Mouse (Mus musculus) E14TG2a.4 (cell line): Measurements from ENCODE around the gene Prdm10.

ENCODE experiments used
- H3K27me3 ChIP-seq: 2 replicates; pipeline ENCODE4 v1.6.1; 2014; ENCODE audit warnings: low read length, control low read depth; ENCODE audit not compliant: insufficient read depth
- H3K36me3 ChIP-seq: 2 replicates; pipeline ENCODE4 v1.6.1; 2014; ENCODE audit warnings: low read length, control low read depth; ENCODE audit not compliant: insufficient read depth
- H3K4me1 ChIP-seq: replicated peaks from 2 replicates; pipeline ENCODE4 v1.6.1; 2014; ENCODE audit warnings: low read depth, low read length, control low read depth
- H3K4me3 ChIP-seq: replicated peaks from 2 replicates; pipeline ENCODE4 v1.5.1; 2014; ENCODE audit warnings: mild to moderate bottlenecking, low read length
- H3K9me3 ChIP-seq: 2 replicates; pipeline ENCODE4 v1.6.1; 2014; ENCODE audit warnings: low read length, control low read depth
- CTCF ChIP-seq: conservative IDR thresholded peaks from 2 replicates; pipeline ENCODE4 v1.5.1; 2014; ENCODE audit warnings: low read length
- NANOG ChIP-seq: IDR thresholded peaks from 2 replicates; pipeline ENCODE4 v1.6.1; 2014; ENCODE audit warnings: borderline replicate concordance, low read length, mixed read lengths
- POU5F1 ChIP-seq: IDR thresholded peaks from 2 replicates; pipeline ENCODE4 v1.6.1; 2014; ENCODE audit warnings: low read length, borderline replicate concordance

Gene Prdm10

DNA sequence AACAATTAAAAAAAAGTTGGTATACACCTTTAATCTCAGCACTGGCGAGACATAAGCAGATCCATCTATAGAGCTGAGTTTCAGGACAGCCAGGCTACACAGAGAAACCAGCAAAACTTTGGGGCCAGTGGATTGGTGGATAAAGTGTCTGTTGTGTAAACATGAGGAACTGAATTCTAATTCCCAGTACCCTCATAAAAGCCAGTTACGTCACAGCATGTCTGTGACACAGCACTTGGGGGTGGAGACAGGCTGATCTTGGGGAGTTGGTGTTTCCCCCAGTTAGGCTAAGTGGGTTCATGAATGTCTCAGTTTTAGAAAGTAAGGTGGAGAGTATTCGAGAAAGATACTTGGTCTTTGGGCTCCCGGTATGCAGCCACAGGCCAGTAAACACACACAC is 2.7 kb downstream of the Prdm10 start:
- peak overlapping the region; percentile 90 for H3K4me3 ChIP-seq
- H3K4me1 ChIP-seq = peaks cover 52% of the 10 kb centered on the region
- H3K27me3 ChIP-seq = no peaks in the 10 kb centered on the region
- H3K36me3 ChIP-seq = peaks cover 6% of the 10 kb centered on the region; the same call in 1 of the 2 replicates
- no peaks in the 10 kb centered on the region for H3K9me3 ChIP-seq
- no peak for TF ChIP-seq POU5F1
- no peak for TF ChIP-seq CTCF
- no peak for TF ChIP-seq NANOG

DNA sequence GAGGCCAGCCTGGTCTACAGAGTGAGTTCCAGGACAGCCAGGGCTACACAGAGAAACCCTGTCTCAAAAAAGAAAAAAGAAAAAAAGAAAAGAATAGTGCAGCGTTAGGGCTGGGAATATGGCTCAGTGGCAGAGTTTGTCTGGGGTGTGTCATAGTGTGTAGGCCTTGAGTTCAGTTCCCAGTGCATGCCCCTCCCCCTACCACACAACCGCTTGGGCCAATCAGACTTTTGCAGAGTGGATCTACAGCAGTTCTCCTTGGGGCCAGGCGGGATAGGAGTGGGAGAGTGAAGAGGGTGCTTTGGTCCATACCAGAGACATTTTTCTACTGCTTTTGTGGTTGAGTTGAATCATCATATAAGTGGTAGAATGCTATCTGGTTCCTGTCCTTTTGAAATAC is 3.6 kb downstream of the Prdm10 start:
- TF ChIP-seq NANOG (no peak), POU5F1 (no peak), CTCF (no peak)

GRCm38 (mm10) chr9:31290201-31290862 is 10.0 kb downstream of the Prdm10 start:
- Histone ChIP-seq H3K36me3 (0 out of 2 replicates have a peak, but pooled peaks cover 3% of the 10 kb centered on the region), H3K4me1 (peaks cover 37% of the 10 kb centered on the region), H3K9me3 (no peaks in the 10 kb centered on the region), H3K4me3 (no peak overlapping the region), H3K27me3 (no peaks in the 10 kb centered on the region)
- no peak for TF ChIP-seq NANOG
- TF ChIP-seq CTCF = no peak
- TF ChIP-seq POU5F1 = no peak

More for the DNA sequence above, 3.6 kb downstream of the Prdm10 start:
- no peaks in the 10 kb centered on the region for H3K27me3 ChIP-seq
- peaks cover 43% of the 10 kb centered on the region for H3K4me1 ChIP-seq
- peaks cover 6% of the 10 kb centered on the region; the same call in 1 of the 2 replicates for H3K36me3 ChIP-seq
- no peak overlapping the region for H3K4me3 ChIP-seq
- H3K9me3 ChIP-seq = no peaks in the 10 kb centered on the region

- H3K27me3 ChIP-seq = no peaks in the 10 kb centered on the region
- no peaks in the 10 kb centered on the region for H3K36me3 ChIP-seq
- TF ChIP-seq POU5F1 = no peak
- no peak for TF ChIP-seq NANOG
- no peak for TF ChIP-seq CTCF
- H3K4me3 ChIP-seq = no peak overlapping the region
- no peaks in the 10 kb centered on the region for H3K9me3 ChIP-seq
- H3K4me1 ChIP-seq = peaks cover 33% of the 10 kb centered on the region
These were observed 11.6 kb downstream of the Prdm10 start for GRCm38 (mm10) chr9:31291978-31292377.

DNA sequence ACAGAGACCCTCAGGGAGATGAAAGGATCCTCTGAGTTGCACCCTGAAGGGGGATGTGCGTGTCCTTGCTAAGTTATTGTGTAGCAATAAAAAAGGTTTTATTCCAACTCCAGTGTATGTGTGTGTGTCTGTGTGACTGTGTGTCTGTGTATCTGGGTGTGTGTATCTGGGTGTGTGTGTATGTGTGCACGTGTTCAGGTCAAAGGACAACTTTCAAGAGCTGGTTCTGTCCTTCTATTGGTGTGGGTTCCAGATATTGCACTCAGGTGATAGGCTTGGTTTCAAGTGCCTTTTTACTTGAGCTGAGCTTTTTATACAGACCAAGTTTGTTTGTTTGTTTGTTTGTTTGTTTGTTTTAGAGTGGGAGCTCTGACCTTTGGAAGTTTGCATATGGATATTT is 12.9 kb downstream of the Prdm10 start:
- no peak overlapping the region for H3K4me3 ChIP-seq
- TF ChIP-seq POU5F1 (no peak), NANOG (no peak), CTCF (no peak)
- H3K27me3 ChIP-seq = no peaks in the 10 kb centered on the region
- H3K36me3 ChIP-seq = no peaks in the 10 kb centered on the region
- H3K9me3 ChIP-seq = no peaks in the 10 kb centered on the region
- peaks cover 39% of the 10 kb centered on the region for H3K4me1 ChIP-seq

GRCm38 (mm10) chr9:31295311-31295710 is 15.0 kb downstream of the Prdm10 start:
- Histone ChIP-seq H3K36me3 (no peaks in the 10 kb centered on the region), H3K9me3 (no peaks in the 10 kb centered on the region), H3K4me1 (peaks cover 30% of the 10 kb centered on the region), H3K4me3 (no peak overlapping the region), H3K27me3 (no peaks in the 10 kb centered on the region)
- TF ChIP-seq NANOG = no peak
- TF ChIP-seq CTCF = no peak
- TF ChIP-seq POU5F1 = no peak

DNA sequence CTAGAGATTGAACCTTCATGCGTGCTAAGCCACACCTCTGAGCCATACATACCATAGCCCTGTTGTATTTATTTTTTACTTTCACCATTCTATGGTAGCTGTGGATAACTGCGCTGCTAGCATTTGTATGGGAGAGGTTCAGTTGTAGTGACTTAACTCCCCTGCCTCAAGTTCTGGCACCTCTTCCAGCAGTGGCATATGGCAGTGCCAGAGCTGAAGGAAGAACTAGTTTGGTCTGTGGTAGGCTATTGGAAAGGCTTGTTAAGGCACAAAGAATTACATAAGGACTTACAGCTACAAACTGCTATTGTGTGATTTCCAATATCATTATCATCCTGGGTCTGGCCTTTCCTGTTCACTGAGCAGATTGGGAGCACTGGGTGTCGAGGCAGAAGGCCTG is 16.0 kb downstream of the Prdm10 start:
- Histone ChIP-seq H3K36me3 (no peaks in the 10 kb centered on the region), H3K4me3 (no peak overlapping the region), H3K27me3 (no peaks in the 10 kb centered on the region), H3K4me1 (peaks cover 33% of the 10 kb centered on the region), H3K9me3 (no peaks in the 10 kb centered on the region)
- TF ChIP-seq POU5F1 (no peak), NANOG (no peak), CTCF (no peak)

DNA sequence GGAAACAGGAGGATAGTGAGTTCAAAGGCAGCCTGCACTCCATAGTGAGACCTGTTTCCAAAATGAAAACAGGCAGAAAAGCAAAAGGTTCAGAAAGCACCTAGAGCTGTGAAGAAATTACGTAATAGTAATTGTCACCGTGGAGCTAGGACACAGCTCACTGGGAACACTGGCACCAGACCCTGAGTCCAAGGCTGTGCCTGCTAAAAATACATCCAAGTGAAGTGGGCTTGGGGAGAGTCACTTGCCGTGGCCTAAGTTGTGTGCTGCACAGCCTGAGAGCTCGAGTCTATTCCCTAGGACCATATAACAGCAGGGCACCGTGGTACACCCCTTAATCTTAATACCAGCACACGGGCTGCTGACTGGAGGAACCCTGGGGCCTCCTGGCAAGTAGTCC is 18.4 kb downstream of the Prdm10 start:
- TF ChIP-seq CTCF (no peak), NANOG (no peak), POU5F1 (no peak)
- Histone ChIP-seq H3K4me3 (no peak overlapping the region), H3K9me3 (no peaks in the 10 kb centered on the region), H3K27me3 (no peaks in the 10 kb centered on the region), H3K4me1 (peaks cover 32% of the 10 kb centered on the region), H3K36me3 (no peaks in the 10 kb centered on the region)

DNA sequence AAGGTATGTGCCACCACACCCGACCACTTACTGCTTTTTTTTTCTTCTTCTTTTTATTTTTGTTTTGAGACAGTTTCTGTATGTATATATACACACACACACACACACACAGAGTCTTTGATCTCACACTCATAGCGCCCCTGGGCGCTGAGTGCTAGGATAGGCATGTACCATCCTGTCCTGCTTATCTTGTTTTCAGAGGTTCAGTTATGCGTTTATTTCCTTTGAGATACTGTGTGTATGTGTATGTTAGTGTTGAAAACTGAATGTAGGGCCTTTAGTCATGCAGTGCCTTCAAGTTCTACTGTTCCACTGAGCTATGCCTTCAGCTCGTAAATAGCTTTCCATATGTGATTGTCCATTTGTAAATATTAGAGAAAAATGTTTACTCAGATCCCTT is 20.2 kb downstream of the Prdm10 start:
- H3K4me3 ChIP-seq = no peak overlapping the region
- H3K36me3 ChIP-seq = no peaks in the 10 kb centered on the region
- no peaks in the 10 kb centered on the region for H3K27me3 ChIP-seq
- H3K4me1 ChIP-seq = peaks cover 28% of the 10 kb centered on the region
- no peaks in the 10 kb centered on the region for H3K9me3 ChIP-seq
- no peak for TF ChIP-seq POU5F1
- no peak for TF ChIP-seq NANOG
- no peak for TF ChIP-seq CTCF
